In the genomic region with DNA sequence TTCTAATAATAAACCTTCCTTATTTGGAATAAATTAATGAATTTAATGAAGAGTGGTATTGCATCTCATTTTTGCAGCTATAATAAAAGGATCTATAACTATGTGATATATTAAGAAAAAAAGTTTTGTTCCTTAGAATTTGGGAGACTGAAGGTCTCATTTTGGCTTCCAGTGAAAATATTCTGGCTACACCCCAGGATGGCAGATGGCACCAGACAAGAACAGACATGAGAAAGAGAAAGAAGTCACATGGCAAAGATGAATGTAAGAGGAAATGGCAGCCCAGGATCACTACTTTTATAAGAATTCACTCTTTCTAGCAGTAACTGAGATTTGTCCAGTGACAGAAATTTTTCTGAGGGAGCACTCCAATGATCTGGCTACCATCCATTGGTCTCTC, we compare ENCODE assay signal across 26 mouse cellular contexts.
DNase-seq lines count a peak whose midpoint lies in the region; ATAC-seq and TF ChIP-seq lines count a peak whose summit lies in the region.
"Had no signal": no experiment of that assay in that cellular context is flagged by ENCODE, and none has a peak within 500 bp of the region (broad histone marks: within the 10 kb centered on the region; RNA-seq: fewer than 3 reads in every experiment).

No protein-coding gene starts in this region.

- H3K4me1 ChIP-seq in forebrain, embryonic 14.5 days (ENCODE audit: control insufficient read depth, insufficient read depth, low read length) = no peaks in the 10 kb centered on the region
- peaks cover 3% of the 10 kb centered on the region; the same call in 1 of the 2 replicates for H3K4me1 ChIP-seq in forebrain, embryonic 15.5 days
- no peaks in the 10 kb centered on the region for H3K4me1 ChIP-seq in kidney, embryonic 15.5 days
- no peaks in the 10 kb centered on the region for H3K4me1 ChIP-seq in intestine, postnatal 0 days (replicated peaks; ENCODE audit: control insufficient read depth, insufficient read depth, low read length)
- H3K4me1 ChIP-seq: embryonic facial prominence, embryonic 13.5 days; heart, embryonic 10.5 days; heart, embryonic 15.5 days; hindbrain, embryonic 12.5 days; limb, embryonic 12.5 days; liver, embryonic 15.5 days; lung, embryonic 15.5 days had no signal

- H3K27ac ChIP-seq in forebrain, embryonic 14.5 days (ENCODE audit: low read depth, low read length) = no peak overlapping the region
- H3K27ac ChIP-seq in forebrain, embryonic 15.5 days (replicated peaks) = no peak overlapping the region
- H3K27ac ChIP-seq in kidney, embryonic 15.5 days = no peak overlapping the region
- no peak overlapping the region for H3K27ac ChIP-seq in intestine, postnatal 0 days (ENCODE audit: low read depth, low read length)
- H3K27ac ChIP-seq: embryonic facial prominence, embryonic 13.5 days; heart, embryonic 10.5 days; heart, embryonic 15.5 days; hindbrain, embryonic 12.5 days; limb, embryonic 12.5 days; liver, embryonic 15.5 days; lung, embryonic 15.5 days; stomach, postnatal 0 days had no signal

- H3K27me3 ChIP-seq in forebrain, embryonic 14.5 days (replicated peaks; ENCODE audit: control insufficient read depth, insufficient read depth, low read length) = no peaks in the 10 kb centered on the region
- H3K27me3 ChIP-seq in forebrain, embryonic 15.5 days = no peaks in the 10 kb centered on the region
- H3K27me3 ChIP-seq in kidney, embryonic 15.5 days = no peaks in the 10 kb centered on the region
- no peaks in the 10 kb centered on the region for H3K27me3 ChIP-seq in intestine, postnatal 0 days (replicated peaks; ENCODE audit: control insufficient read depth, insufficient read depth, low read length)
- H3K27me3 ChIP-seq: embryonic facial prominence, embryonic 13.5 days; heart, embryonic 15.5 days; hindbrain, embryonic 12.5 days; limb, embryonic 12.5 days; liver, embryonic 15.5 days; lung, embryonic 15.5 days had no signal

- TF ChIP-seq CTCF in brain, embryonic 14.5 days (IDR thresholded peaks at IDR 0.05; ENCODE audit: borderline replicate concordance, extremely low read depth, insufficient read depth, insufficient read length) = no peak
- TF ChIP-seq CTCF in intestine, postnatal 0 days (IDR thresholded peaks at IDR 0.05; ENCODE audit: low read depth) = no peak

- no peak for ATAC-seq in forebrain, embryonic 14.5 days
- no peak for ATAC-seq in forebrain, embryonic 15.5 days (replicated peaks)
- no peak for ATAC-seq in kidney, embryonic 15.5 days (replicated peaks; ENCODE audit: low FRiP score)
- no peak for ATAC-seq in intestine, postnatal 0 days
- ATAC-seq: midbrain, embryonic 16.5 days had no signal

- peak; percentile 37 for DNase-seq in forebrain, embryonic 14.5 days (ENCODE audit: low spot score)
- peak; percentile 55 for DNase-seq in brain, embryonic 14.5 days (ENCODE audit: low read depth)
- peak; percentile 57 for DNase-seq in cerebellum, adult 9-10 months
- DNase-seq in cerebellum, postnatal 36 days = peak; percentile 51 to 60
- DNase-seq: adrenal gland, adult 8-10 months; gastrocnemius, postnatal 14 days; heart, adult 11 months; kidney, adult 11 months; kidney, postnatal 36 days; lung, postnatal 36 days; thymus, adult 2 months; thymus, postnatal 36 days had no signal

- TF ChIP-seq POLR2A in brain, embryonic 14.5 days (IDR thresholded peaks at IDR 0.05; ENCODE audit: borderline replicate concordance, extremely low read depth, insufficient read depth, insufficient read length, poor library complexity, severe bottlenecking) = no peak

- H3K4me3 ChIP-seq in forebrain, embryonic 14.5 days (ENCODE audit: low read depth, low read length) = no peak overlapping the region
- no peak overlapping the region for H3K4me3 ChIP-seq in forebrain, embryonic 15.5 days
- no peak overlapping the region for H3K4me3 ChIP-seq in kidney, embryonic 15.5 days (replicated peaks)
- no peak overlapping the region for H3K4me3 ChIP-seq in intestine, postnatal 0 days (ENCODE audit: low read depth, low read length)
- H3K4me3 ChIP-seq: embryonic facial prominence, embryonic 13.5 days; heart, embryonic 10.5 days; heart, embryonic 15.5 days; hindbrain, embryonic 12.5 days; limb, embryonic 12.5 days; liver, embryonic 15.5 days; lung, embryonic 15.5 days had no signal

- no peak overlapping the region for H3K9ac ChIP-seq in forebrain, embryonic 14.5 days (ENCODE audit: low read length)
- no peak overlapping the region for H3K9ac ChIP-seq in forebrain, embryonic 15.5 days (replicated peaks)
- no peak overlapping the region for H3K9ac ChIP-seq in kidney, embryonic 15.5 days
- H3K9ac ChIP-seq in intestine, postnatal 0 days (ENCODE audit: low read depth, low read length) = no peak overlapping the region
- H3K9ac ChIP-seq: embryonic facial prominence, embryonic 13.5 days; heart, embryonic 15.5 days; hindbrain, embryonic 12.5 days; limb, embryonic 12.5 days; liver, embryonic 15.5 days; lung, embryonic 15.5 days had no signal

- no peaks in the 10 kb centered on the region for H3K36me3 ChIP-seq in forebrain, embryonic 14.5 days (ENCODE audit: control insufficient read depth, insufficient read depth, low read length)
- no peaks in the 10 kb centered on the region for H3K36me3 ChIP-seq in forebrain, embryonic 15.5 days
- H3K36me3 ChIP-seq in kidney, embryonic 15.5 days = no peaks in the 10 kb centered on the region
- no peaks in the 10 kb centered on the region for H3K36me3 ChIP-seq in intestine, postnatal 0 days (ENCODE audit: control insufficient read depth, insufficient read depth)
- H3K36me3 ChIP-seq: embryonic facial prominence, embryonic 13.5 days; G1E; heart, embryonic 10.5 days; heart, embryonic 15.5 days; hindbrain, embryonic 12.5 days; limb, embryonic 12.5 days; liver, embryonic 15.5 days; lung, embryonic 15.5 days had no signal

- H3K4me2 ChIP-seq in forebrain, embryonic 14.5 days (ENCODE audit: low read length) = no peak overlapping the region
- H3K4me2 ChIP-seq in forebrain, embryonic 15.5 days (replicated peaks) = no peak overlapping the region
- no peak overlapping the region for H3K4me2 ChIP-seq in kidney, embryonic 15.5 days
- H3K4me2 ChIP-seq in intestine, postnatal 0 days (replicated peaks; ENCODE audit: low read depth) = no peak overlapping the region
- H3K4me2 ChIP-seq: embryonic facial prominence, embryonic 13.5 days; heart, embryonic 15.5 days; hindbrain, embryonic 12.5 days; limb, embryonic 12.5 days; liver, embryonic 15.5 days; lung, embryonic 15.5 days; midbrain, embryonic 11.5 days had no signal

- H3K9me3 ChIP-seq in forebrain, embryonic 14.5 days (replicated peaks; ENCODE audit: control insufficient read depth, low read length) = no peaks in the 10 kb centered on the region
- H3K9me3 ChIP-seq in forebrain, embryonic 15.5 days = no peaks in the 10 kb centered on the region
- H3K9me3 ChIP-seq in kidney, embryonic 15.5 days (replicated peaks) = no peaks in the 10 kb centered on the region
- no peaks in the 10 kb centered on the region for H3K9me3 ChIP-seq in intestine, postnatal 0 days (ENCODE audit: control insufficient read depth)
- H3K9me3 ChIP-seq: embryonic facial prominence, embryonic 13.5 days; G1E; heart, embryonic 10.5 days; heart, embryonic 15.5 days; hindbrain, embryonic 12.5 days; limb, embryonic 12.5 days; liver, embryonic 15.5 days; lung, embryonic 15.5 days had no signal
